Mouse (Mus musculus): Measurements from ENCODE around the gene Gm4353. TPM values are rescaled to one million over a fixed set of nuclear protein-coding genes. Genes with fewer than 3 reads are reported as not detected.

The Gm4353 gene
- total RNA-seq, 2 experiments from 2014 or later: 3.1 to 3.6 TPM

GRCm38 (mm10) chr7:116092710-116093465 lies 8.5 kb upstream of the Gm4353 start:
- intact Hi-C loops (cut with DNase I): no loop called here
- peak; percentile 97 to 99 for DNase-seq (ENCODE audit: low spot score in 2 of 2)

- no peak for DNase-seq (ENCODE audit: low spot score in 2 of 2)
- intact Hi-C loops (cut with DNase I): no loop called here
Measured at GRCm38 (mm10) chr7:116060739-116061138, 23.7 kb downstream of the Gm4353 start.

GRCm38 (mm10) chr7:116040470-116041019 lies 43.9 kb downstream of the Gm4353 start:
- DNase-seq (ENCODE audit: low spot score in 2 of 2): no peak
- intact Hi-C loops (cut with DNase I): loop anchor here (5.0 kb wide), 2 partner anchors 1118 to 1168 kb away; no protein-coding TSS in a partner anchor

GRCm38 (mm10) chr7:116039538-116040466 lies 44.6 kb downstream of the Gm4353 start:
- DNase-seq (ENCODE audit: low spot score in 2 of 2): peak; percentile 90
- intact Hi-C loops (cut with DNase I): loop anchor here (5.0 to 10.0 kb wide), 3 partner anchors 285 to 1168 kb away; no protein-coding TSS in a partner anchor

GRCm38 (mm10) chr7:116039196-116039537 lies 45.3 kb downstream of the Gm4353 start, which contains the start of gene 1110004F10Rik:
Gene 1110004F10Rik (plus strand): TSS chr7:116039397.
- intact Hi-C loops (cut with DNase I): loop anchor here (10.0 kb wide), 1 partner anchor 284 kb away; no protein-coding TSS in a partner anchor
- no peak for DNase-seq (ENCODE audit: low spot score in 2 of 2)

GRCm38 (mm10) chr7:116038511-116038910 lies 45.9 kb downstream of the Gm4353 start, which contains the start of gene Sox6:
Gene Sox6 (minus strand): TSS chr7:116038796.
- intact Hi-C loops (cut with DNase I): loop anchor here (10.0 kb wide), 1 partner anchor 284 kb away; no protein-coding TSS in a partner anchor
- DNase-seq (ENCODE audit: low spot score in 2 of 2): no peak

GRCm38 (mm10) chr7:116038024-116038423 lies 46.4 kb downstream of the Gm4353 start:
- no peak for DNase-seq (ENCODE audit: low spot score in 2 of 2)
- intact Hi-C loops (cut with DNase I): loop anchor here (10.0 kb wide), 1 partner anchor 283 kb away; no protein-coding TSS in a partner anchor

- no peak for DNase-seq (ENCODE audit: low spot score in 2 of 2)
Measured at GRCm38 (mm10) chr7:116036591-116037555, 47.6 kb downstream of the Gm4353 start.

GRCm38 (mm10) chr7:116035504-116035903 lies 48.9 kb downstream of the Gm4353 start:
- intact Hi-C loops (cut with DNase I): loop anchor here (10.0 kb wide), 1 partner anchor 281 kb away; no protein-coding TSS in a partner anchor
- no peak for DNase-seq (ENCODE audit: low spot score in 2 of 2)

More at GRCm38 (mm10) chr7:116036591-116037555, 47.6 kb downstream of the Gm4353 start:
- intact Hi-C loops (cut with DNase I): loop anchor here (10.0 kb wide), 1 partner anchor 282 kb away; no protein-coding TSS in a partner anchor

- intact Hi-C loops (cut with DNase I): loop anchor here (5.0 to 10.0 kb wide), 4 partner anchors 212 to 667 kb away; no protein-coding TSS in a partner anchor
- no peak for DNase-seq (ENCODE audit: low spot score in 2 of 2)
Measured at GRCm38 (mm10) chr7:116034282-116034758, 50.1 kb downstream of the Gm4353 start.

GRCm38 (mm10) chr7:116033371-116034241 lies 50.8 kb downstream of the Gm4353 start:
- peak in 1 of 2 experiments; percentile 37 for DNase-seq (ENCODE audit: low spot score in 2 of 2)
- intact Hi-C loops (cut with DNase I): loop anchor here (2.0 to 10.0 kb wide), 5 partner anchors 211 to 817 kb away; no protein-coding TSS in a partner anchor

Other genes with a start within 250 kb of the Gm4353 start
- 10 to 100 TPM; 32.7 to 39.9 TPM for gene Sox6, start 45.8 kb downstream of the Gm4353 start, total RNA-seq (2021)
- gene 1110004F10Rik, start 45.2 kb downstream of the Gm4353 start, total RNA-seq (2021): 100 to 1,000 TPM; 107 to 114 TPM
- gene Plekha7, start 223.7 kb upstream of the Gm4353 start, total RNA-seq (2021): 10 to 100 TPM; 21.0 to 23.5 TPM
- 100 to 1,000 TPM; 181 to 206 TPM for gene Rps13, start 249.6 kb upstream of the Gm4353 start, total RNA-seq (2021)

Data from left cerebral cortex, postnatal 14 days (tissue).